Mouse (Mus musculus) kidney, adult 18-20 months (tissue): Measurements from ENCODE around the gene Arid5a.

Source experiments
- DNase-seq: peaks from one replicate; pipeline ENCODE4 v3.0.0; 2021

Gene Arid5a

DNA sequence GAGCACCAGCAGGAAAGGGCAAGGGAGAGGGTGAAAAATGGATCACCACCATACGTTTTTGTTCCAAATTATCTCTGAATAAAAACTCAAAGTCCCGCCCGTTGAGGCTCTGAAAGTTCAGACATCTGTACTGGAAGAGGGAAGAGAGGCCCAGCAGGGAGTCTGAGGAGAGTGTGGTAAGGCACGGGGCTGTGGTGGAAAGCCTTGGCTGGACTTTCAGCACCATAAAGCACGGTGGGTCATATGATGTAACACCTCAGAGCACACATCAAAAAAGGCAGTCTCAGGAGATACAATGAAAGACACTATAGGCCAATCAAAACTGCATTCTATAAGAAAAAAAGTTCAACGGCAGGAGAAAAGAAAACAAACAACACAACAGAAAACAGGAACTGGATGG, 24.2 kb downstream of the Arid5a start:
- DNase-seq, result no peak

- DNase-seq, result no peak
Observed at GRCm38 (mm10) chr1:36332955-36333887, 25.7 kb downstream of the Arid5a start.

GRCm38 (mm10) chr1:36342547-36342946, 35.0 kb downstream of the Arid5a start:
- DNase-seq, result no peak

- no peak for DNase-seq
Observed at GRCm38 (mm10) chr1:36352351-36352750, 44.8 kb downstream of the Arid5a start.

DNA sequence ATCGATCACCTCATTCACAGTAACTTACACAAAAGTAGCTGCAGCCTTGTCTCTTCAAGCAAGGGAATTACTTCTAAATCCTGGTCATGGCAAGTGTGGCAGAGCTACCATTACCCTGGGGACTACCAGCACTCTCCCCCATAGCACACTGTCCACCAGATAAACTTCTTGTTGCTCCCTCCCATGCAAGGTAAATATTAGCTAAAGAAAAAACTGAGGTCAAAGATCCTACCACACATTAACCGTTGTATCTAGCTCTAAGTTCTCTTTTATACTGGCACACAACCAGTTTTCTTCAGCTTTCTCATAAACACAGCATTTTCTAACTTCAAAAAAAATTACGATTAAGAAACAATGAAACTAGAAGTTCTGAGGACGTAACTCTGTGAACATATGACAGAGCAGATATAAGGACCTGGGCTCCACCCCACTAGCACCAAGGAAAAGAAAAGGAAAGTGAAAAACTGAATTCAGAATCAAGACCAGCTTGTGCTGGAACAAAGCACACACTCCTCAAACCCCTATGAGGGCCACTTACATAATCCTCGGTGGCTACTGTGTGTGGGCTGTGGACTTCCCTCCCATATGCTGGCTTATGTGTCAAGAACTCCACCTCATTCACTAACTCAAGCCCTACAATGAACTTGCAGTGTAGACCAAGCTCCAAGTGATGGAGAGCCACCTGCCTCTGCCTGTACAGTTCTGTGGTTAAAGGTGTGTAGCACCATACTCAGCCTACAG, 49.6 kb downstream of the Arid5a start:
- DNase-seq, result peak; percentile 50

DNA sequence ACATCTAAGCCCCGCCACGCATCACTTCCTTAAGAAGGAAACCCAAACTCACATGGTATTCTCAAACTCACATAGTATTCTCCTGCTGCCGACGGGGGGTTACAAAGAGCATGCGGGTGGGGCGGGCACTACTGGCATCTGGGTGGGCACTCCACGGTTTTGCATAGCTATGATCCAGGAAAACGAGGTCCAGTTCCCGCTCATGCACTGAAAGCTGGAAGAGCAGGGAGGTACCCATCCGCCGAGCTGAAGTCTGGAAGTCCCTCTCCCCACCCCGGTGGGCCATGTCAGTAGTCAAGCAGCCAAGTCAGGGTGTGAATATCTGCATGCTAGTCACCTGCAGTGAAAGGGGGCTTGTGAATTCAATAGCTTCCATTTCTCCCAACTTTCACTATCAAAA, 60.2 kb downstream of the Arid5a start:
- no peak for DNase-seq

- DNase-seq, result peak; percentile 55
Observed at GRCm38 (mm10) chr1:36368112-36368968, 60.8 kb downstream of the Arid5a start.

DNA sequence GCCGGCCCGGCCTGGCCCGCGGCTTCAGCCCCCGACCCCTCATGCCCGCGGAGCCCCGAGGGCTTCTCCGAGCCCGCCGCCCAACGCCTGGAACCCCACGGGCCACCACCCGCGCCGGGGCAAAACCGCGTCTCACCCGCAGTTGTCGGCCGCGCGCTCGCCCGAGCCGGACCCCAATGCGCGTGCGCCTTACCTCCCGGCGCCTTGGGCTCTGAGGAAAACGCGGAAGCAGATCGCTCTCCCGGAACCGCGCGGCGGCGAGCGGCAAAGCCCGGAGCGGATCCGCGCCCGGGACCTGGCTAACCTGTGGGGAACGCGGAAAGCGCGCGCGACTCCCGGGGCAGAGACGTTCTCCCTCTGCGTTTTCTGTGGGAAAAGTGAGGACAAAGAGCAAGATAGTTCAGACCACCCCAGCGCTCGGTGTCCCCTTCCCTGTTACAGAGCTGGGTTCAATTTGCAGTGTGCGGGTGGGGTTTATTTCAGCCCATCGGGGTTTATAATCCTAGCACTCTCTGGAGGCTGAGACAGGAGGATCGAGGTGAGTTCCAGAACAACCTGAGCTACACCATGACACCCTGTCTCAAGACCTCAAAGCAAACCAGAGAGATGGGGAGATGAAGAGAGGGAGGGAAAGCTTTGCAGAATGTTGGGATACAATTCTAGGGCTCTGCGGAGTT, 61.6 kb downstream of the Arid5a start, which contains the start of gene Kansl3:
Gene Kansl3, minus strand, starts transcription at position 213 of the 677 bp plus-strand sequence.
- DNase-seq, result peak; percentile 93

- DNase-seq, result no peak
Observed at GRCm38 (mm10) chr1:36370918-36371317, 63.4 kb downstream of the Arid5a start.

DNA sequence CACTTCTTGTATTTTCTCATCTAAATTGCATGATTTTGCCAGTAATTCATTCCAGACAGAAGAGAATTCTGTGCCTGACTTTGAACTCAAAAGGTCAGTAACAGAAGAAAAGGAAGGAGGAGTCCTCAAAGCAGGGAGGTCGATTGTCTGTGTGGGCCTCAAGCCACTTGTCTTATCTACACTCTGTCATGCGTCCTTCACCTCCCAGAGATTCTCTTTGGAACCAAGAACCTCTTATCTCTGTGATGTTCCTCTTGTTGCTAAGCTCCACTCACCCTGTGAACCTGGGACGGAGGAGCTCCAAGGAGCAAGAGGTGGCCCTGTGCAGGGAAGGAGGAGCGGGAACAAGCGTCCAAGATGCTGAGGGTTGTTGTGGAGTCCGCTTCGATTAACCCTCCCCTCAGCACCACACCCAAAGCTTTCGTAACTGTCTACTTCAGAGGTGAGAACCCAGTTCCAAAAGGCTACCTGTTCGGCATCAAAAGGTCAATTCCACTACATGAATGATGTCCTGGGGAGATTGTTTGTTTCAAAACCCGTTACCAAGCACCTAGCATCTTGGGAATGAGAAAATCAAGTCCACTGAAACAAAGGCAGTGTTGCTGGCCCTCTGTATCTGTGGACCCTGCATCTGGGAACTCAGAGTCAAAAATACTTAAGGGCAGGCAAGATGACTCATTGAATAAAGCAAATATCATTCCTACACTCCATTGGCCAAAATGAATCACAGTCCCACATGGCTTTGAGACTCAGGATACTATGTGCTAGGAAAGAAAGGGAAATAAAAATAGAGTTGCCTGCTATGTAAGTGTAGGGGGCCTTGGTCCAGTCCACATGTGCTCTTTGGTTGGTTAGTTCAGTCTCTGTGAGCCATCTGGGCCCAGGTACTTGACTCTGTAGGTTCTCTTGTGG, 64.7 kb downstream of the Arid5a start, which contains the start of gene Fer1l5:
Gene Fer1l5, plus strand, starts transcription at position 358 of the 912 bp plus-strand sequence.
- DNase-seq, result no peak
